Mouse (Mus musculus): Measurements from ENCODE around the gene Best2.

Best2 gene

GRCm38 (mm10) chr8:85014431-85014830 lies at the start of gene Best2:
Gene Best2 (minus strand): TSS chr8:85014531.
- no peak for DNase-seq (ENCODE audit: low read depth, low spot score)

GRCm38 (mm10) chr8:85062603-85063002 lies 48.3 kb upstream of the Best2 start:
- no peak for DNase-seq (ENCODE audit: low read depth, low spot score)

DNA sequence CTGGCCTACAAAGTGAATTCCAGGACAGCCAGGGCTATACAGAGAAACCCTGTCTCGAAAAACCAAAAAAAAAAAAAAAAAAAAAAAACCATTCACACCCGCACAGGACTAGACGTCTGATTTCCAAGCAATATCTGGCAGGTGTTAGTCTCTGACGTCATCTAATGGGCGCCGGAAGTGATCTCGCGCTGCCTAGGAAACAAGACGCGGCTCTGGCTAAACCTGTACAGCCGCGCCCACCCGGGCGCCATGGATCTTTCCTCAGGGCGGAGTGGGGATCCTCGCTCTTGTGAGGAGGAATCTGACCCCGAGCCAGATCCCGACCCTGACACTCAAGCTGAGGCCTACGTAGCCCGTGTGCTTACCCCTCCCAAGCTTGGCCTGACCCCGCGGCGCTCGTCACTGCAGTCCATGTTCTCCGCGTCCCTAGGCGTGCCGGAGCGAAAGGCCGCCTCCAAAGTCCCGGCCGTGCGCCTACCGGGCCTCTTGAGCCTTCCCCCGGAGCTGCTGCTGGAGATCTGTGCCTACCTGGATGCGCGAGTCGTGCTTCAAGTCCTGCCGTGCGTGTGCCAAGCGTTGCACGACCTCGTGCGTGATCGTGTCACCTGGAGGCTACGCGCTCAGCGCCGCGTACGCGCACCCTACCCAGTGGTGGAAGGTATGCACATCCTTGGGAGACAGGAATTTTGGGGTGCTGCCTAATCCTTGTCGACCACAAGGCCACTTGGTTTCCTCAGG lies 45.7 kb upstream of the Best2 start, which contains the start of gene Fbxw9:
Fbxw9 (plus strand) TSS at position 177 of the 738 bp plus-strand sequence.
- DNase-seq (ENCODE audit: low read depth, low spot score), result peak; percentile 88

DNA sequence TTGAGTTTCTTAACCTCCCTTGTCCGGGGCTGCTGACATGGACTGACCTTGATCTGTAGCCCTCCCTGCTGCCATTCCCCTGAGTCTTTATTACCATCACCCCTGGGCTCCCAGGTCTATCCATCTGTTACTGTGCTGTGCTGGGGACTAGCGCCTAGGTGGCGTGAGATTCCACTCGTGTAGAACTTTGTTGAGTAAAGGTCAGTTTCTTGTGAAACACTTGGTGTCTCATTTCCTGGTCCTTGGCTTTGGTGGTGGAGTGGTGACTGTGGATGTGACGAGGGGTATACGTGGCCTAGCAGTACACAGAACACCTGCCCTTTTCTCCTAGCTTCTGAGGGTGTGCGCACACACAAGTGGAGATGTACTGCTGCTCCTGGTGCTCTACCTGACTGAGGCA lies 43.0 kb upstream of the Best2 start:
- DNase-seq (ENCODE audit: low read depth, low spot score), result no peak

- no peak for DNase-seq (ENCODE audit: low read depth, low spot score)
Measured at GRCm38 (mm10) chr8:85043619-85044018, 29.3 kb upstream of the Best2 start.

DNA sequence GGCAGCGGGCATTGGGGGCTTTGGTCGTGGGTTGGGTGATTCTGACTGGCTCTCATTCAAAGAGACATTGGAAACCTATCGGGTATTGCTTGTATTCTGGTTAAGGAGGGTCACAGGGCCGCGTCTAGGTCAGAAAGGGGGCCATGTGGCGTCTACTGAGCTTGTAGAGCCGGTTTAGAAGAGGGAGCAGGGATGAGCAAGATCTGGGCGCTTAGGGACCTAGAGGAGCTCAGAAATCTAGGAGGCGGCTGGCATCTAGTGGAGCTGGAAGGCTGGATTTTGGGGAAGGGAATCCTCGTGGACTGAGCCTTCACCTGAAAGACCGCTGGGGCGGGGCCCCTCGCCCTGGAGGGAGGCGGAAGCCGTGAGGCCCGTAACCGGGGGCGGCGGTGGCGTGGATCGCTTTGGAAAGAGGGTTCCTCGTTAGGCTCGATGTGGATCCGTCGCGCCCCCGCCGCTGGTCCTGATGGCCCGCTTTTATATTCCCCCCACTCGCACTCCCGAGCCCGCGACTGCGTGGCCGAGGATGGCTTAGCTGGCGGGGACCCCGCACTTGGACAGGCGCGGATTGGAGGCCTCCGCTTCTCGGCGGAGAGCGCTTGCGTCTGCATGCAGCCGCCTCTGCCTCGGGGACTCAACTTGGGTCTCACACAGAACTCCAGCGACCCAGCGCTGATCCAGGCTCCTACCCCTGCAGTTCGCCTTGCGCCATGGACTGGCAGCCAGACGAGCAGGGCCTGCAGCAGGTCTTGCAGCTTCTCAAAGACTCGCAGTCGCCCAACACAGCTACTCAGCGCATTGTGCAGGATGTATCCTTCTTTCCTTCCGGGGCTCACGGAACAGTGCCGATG lies 23.6 kb upstream of the Best2 start:
- DNase-seq (ENCODE audit: low read depth, low spot score), result no peak

- DNase-seq (ENCODE audit: low read depth, low spot score), result no peak
Measured at GRCm38 (mm10) chr8:85037366-85037680, 23.0 kb upstream of the Best2 start.

- peak; percentile 97 for DNase-seq (ENCODE audit: low read depth, low spot score)
Measured at GRCm38 (mm10) chr8:85036718-85037365, 22.5 kb upstream of the Best2 start, which contains the start of gene Tnpo2. Gene Tnpo2 (plus strand): TSS chr8:85036915.

DNA sequence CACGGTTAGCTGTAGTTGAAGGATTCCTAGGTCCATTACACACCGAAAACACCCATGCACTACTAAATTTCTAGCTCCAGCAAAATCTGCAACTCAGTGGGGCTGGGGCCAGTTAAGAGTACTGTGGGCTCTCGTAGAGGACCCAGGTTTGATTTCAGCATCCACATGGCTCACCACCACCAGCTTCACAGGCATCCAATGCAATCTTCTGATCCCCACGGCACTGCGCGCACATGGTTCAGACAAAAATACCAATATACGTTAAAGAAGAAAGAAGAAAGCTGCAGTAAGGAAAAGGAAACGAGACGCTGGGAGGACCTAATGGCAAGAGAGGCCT lies 22.0 kb upstream of the Best2 start:
- no peak for DNase-seq (ENCODE audit: low read depth, low spot score)

DNA sequence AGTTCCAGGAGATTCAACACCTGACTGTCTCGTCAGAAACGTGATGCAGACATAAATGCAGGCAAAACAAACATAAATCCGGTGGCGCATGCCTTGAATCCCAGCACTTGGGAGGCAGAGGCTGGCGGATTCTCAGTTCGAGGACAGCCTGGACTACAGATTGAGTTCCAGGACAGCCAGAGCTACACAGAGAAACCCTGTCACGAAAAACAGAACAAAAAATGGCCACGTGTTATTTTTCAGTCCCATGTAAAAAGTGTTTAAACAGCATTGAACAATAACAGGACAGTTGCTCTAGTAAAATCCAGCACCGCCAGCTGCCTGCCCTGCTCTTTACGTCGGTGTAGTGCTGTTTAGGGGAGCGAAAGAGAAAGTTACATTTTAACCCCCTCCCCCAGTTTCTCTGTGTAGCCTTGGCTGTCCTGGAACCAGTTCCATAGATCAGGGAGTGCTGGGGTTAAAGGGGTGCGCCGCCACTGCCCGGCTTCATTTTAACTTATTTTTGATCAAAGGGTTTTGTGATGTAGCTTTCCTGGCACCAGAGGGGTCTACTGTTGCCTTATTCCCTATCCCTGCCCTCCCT lies 21.5 kb upstream of the Best2 start:
- DNase-seq (ENCODE audit: low read depth, low spot score), result no peak

GRCm38 (mm10) chr8:85035165-85035727 lies 20.9 kb upstream of the Best2 start:
- no peak for DNase-seq (ENCODE audit: low read depth, low spot score)

GRCm38 (mm10) chr8:85034764-85035163 lies 20.4 kb upstream of the Best2 start:
- DNase-seq (ENCODE audit: low read depth, low spot score), result peak; percentile 85

- no peak for DNase-seq (ENCODE audit: low read depth, low spot score)
Measured at GRCm38 (mm10) chr8:85033867-85034266, 19.5 kb upstream of the Best2 start.

GRCm38 (mm10) chr8:85032622-85033311 lies 18.4 kb upstream of the Best2 start:
- no peak for DNase-seq (ENCODE audit: low read depth, low spot score)

DNA sequence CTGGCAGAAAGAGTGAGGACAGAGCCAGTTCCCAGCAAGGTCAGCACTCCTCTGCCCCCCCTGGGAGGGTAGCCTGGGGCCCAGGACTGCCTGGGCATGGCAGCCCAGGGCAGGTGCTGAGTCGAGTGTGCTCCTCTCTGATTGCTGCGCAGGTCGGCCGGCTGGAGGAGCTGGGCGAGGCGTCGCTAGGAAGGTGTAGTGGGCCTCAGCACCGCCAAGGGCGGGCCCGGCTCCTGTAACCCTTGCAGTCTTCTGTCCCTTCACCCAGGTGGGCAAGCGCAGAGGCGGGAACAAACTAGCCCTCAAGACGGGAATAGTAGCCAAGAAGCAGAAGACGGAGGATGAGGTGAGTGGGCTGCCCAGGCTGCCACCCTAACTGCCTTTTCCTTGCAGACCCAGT lies 14.9 kb upstream of the Best2 start:
- DNase-seq (ENCODE audit: low read depth, low spot score), result no peak

- DNase-seq (ENCODE audit: low read depth, low spot score), result no peak
Measured at GRCm38 (mm10) chr8:85027922-85028321, 13.6 kb upstream of the Best2 start.

GRCm38 (mm10) chr8:85027516-85027855 lies 13.2 kb upstream of the Best2 start:
- no peak for DNase-seq (ENCODE audit: low read depth, low spot score)

DNA sequence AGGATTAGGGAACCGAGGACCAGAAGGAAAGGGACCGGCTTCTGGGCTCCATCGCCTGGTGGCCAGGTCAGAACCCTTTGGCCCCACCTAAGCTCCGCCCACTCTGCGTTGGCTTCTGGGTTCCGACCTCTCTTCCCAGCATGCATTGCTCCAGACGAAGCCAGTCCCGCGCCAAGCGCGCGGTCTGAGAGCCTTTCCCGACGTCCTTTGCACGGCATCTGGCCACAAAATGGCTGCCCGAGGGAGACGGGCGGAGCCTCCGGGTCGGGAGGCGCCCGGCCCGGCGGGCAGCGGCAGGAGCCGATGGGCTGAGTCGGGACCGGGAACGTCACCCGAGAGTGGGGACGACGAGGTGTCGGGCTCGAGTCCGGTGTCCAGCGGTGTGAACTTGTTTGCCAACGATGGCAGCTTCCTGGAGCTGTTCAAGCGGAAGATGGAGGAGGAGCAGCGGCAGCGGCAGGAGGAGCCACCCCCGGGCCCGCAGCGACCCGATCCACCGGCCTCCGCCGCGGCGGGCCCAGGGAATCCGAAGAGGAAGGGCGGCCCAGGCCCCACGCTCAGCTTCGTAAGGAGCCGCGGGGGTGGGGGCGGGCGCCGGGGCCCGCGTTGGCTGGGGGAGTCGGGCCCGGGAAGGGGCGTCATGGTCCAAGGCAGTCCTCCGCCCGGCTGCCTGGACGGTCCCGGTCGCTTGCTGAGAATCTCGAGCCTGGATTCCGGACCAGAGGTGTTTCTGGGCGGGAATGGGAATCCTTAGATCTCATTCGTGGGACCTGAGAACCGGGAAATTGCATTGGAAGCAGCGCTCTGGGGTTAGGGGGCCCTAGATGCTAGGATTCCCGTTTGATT lies 12.6 kb upstream of the Best2 start, which contains the start of gene Trir:
Trir (plus strand) TSS at position 154 of the 846 bp plus-strand sequence.
- DNase-seq (ENCODE audit: low read depth, low spot score), result peak; percentile 97

DNA sequence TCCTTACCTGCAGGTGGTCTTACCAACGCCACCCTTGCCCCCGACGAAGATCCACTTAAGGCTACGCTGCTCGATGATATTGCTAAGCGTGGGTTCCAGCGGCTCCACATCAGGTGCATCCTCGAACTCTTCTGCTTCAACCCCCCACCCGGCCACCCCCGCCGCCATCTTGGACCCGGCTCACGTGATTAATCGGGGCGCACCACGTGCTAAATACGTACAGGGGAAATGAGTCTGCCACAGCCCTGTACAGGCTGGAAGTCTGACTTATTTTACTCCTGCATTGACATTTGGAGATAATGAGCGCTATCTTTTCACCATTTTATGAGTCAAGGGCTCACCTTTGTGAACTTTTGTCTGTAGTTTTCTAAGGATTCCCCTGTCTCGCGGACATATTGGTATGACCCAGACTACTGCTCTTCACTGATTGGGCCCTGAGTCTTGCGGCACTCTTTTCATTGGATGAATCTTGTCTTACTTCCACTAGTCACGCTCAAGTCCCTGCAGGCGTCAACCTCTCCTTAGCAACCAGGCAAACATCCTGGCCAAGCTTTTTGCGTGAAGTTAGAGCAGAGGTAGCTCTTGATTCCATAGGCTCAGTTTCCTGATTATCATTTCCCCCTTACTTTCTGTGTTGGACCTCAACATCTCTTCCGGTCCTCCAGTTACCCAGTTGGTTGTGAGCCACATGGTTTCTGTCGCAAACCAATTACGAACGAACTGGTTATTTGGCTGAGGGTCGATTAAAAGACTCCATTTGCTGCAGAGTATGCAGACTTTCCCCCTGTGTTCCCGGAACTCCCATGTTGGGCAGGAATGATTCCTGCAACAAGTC lies 11.0 kb upstream of the Best2 start, which contains the start of gene Asna1:
Asna1 (minus strand) TSS at position 184 of the 835 bp plus-strand sequence.
- peak; percentile 94 for DNase-seq (ENCODE audit: low read depth, low spot score)

Measured in skeletal muscle tissue, adult 2 months (tissue).